Mouse (Mus musculus): Measurements from ENCODE around the gene Sorcs3.

DNA sequence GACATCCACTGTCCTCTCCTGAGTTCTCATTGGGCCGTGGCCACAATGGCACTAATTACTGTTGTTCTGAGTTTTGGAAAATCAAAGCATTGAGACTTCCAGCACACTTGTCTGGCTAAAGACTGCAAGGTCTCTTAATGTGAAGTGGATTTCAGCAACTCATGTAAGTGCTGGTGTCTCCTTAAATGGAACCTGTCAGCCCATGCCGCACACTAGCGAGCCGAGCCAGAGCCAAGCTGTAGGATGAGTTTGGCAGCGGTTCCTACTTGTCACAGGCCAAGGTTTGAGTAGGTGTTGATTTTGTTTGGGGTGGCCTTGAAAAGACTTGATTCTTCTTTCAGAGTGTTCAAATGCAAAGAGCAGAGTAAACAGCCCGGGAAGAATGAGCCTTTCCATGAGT lies 445.8 kb downstream of the Sorcs3 start:
- TF ChIP-seq CTCF (IDR thresholded peaks at IDR 0.05; ENCODE audit: control insufficient read depth, insufficient read depth, low read length): no peak
- TF ChIP-seq POLR2A (IDR thresholded peaks at IDR 0.05; ENCODE audit: borderline replicate concordance, control insufficient read depth, low read depth, low read length): no peak
